Mouse (Mus musculus): ENCODE data around the gene Psmd5.
A peak's percentile ranks its signal among the peaks of the same experiment; 100 is the strongest.

GRCm38 (mm10) chr2:34897820-34898219 is 23.1 kb upstream of the Psmd5 start:
- TF ChIP-seq POLR2A (IDR thresholded peaks at IDR 0.05; ENCODE audit: extremely low read depth, insufficient read depth, low read length) (no peak), CTCF (IDR thresholded peaks at IDR 0.05; ENCODE audit: extremely low read depth, insufficient read depth, low read length) (peak; percentile 25; the same call in 1 of the 2 replicates)

Data from cortical plate, adult 2 months (tissue).